Mouse (Mus musculus) gastrocnemius, adult 8-10 months (tissue): ENCODE data around the gene Tcp10b. TPM values are rescaled to one million over a fixed set of nuclear protein-coding genes. Genes with fewer than 3 reads are reported as not detected.

Source experiments
- total RNA-seq, 4 experiments: library from RNA; stranded (reverse); gene quantifications; 2 replicates each; pipeline ENCODE4 v1.2.4; 2022

Gene Tcp10b
- total RNA-seq, 4 experiments from 2014 or later = 0.16 to 0.43 (median 0.27) TPM; not detected in 1

Other genes with a start within 250 kb of the Tcp10b start
- gene Mas1, start 193.0 kb upstream of the Tcp10b start, total RNA-seq = under 1 TPM; 0.22 to 0.35 (median 0.28) TPM
- 1 to 10 TPM; 3.9 to 5.2 (median 4.9) TPM for gene Mrgprh, start 185.1 kb upstream of the Tcp10b start, total RNA-seq
- under 1 TPM in 1 of 4 experiments, not detected in 3; 0.92 TPM for gene Pnldc1, start 150.9 kb upstream of the Tcp10b start, total RNA-seq
- gene Tcp1, start 145.4 kb upstream of the Tcp10b start, total RNA-seq = 100 to 1,000 TPM; 172 to 195 (median 176) TPM
- 100 to 1,000 TPM; 109 to 116 (median 111) TPM for gene Mrpl18, start 144.8 kb upstream of the Tcp10b start, total RNA-seq
- not detected for gene Acat3, start 120.5 kb upstream of the Tcp10b start, total RNA-seq
- 1 to 10 TPM; 3.9 to 4.8 (median 4.3) TPM for gene Acat2, start 100.4 kb upstream of the Tcp10b start, total RNA-seq
- gene Wtap, start 66.9 kb upstream of the Tcp10b start, total RNA-seq = 10 to 100 TPM; 22.5 to 28.0 (median 26.2) TPM
- 100 to 1,000 TPM; 386 to 415 (median 402) TPM for gene Sod2, start 54.3 kb upstream of the Tcp10b start, total RNA-seq
- gene Gpr31b, start 8.8 kb upstream of the Tcp10b start, total RNA-seq = not detected
- not detected for gene Unc93a, start 70.7 kb downstream of the Tcp10b start, total RNA-seq
- gene Smok2a, start 160.1 kb downstream of the Tcp10b start, total RNA-seq = not detected
- gene Smok2b, start 169.2 kb downstream of the Tcp10b start, total RNA-seq = not detected